Mouse (Mus musculus): ENCODE measurements around the gene Sumo3.

Sumo3 gene

GRCm38 (mm10) chr10:77605908-77606826, at the start of gene Sumo3, which contains the start of gene Gm49325:
Gene Sumo3 (plus strand): TSS chr10:77606097.
Gene Gm49325 (plus strand): TSS chr10:77606197.
- peak; percentile 93 for DNase-seq

GRCm38 (mm10) chr10:77556631-77557030, 49.3 kb upstream of the Sumo3 start:
- DNase-seq = no peak

- DNase-seq = no peak
Observed at GRCm38 (mm10) chr10:77557641-77558040, 48.3 kb upstream of the Sumo3 start.

GRCm38 (mm10) chr10:77560090-77560489, 45.8 kb upstream of the Sumo3 start:
- no peak for DNase-seq

- DNase-seq = no peak
Observed at GRCm38 (mm10) chr10:77560830-77561229, 45.1 kb upstream of the Sumo3 start.

GRCm38 (mm10) chr10:77561508-77561907, 44.4 kb upstream of the Sumo3 start:
- DNase-seq = no peak

GRCm38 (mm10) chr10:77565005-77565404, 40.9 kb upstream of the Sumo3 start:
- DNase-seq = no peak

- DNase-seq = peak; percentile 82
Observed at GRCm38 (mm10) chr10:77566651-77567050, 39.2 kb upstream of the Sumo3 start.

- DNase-seq = no peak
Observed at GRCm38 (mm10) chr10:77569481-77569880, 36.4 kb upstream of the Sumo3 start.

GRCm38 (mm10) chr10:77569973-77570658, 35.8 kb upstream of the Sumo3 start:
- no peak for DNase-seq

- DNase-seq = no peak
Observed at GRCm38 (mm10) chr10:77572225-77572624, 33.7 kb upstream of the Sumo3 start.

GRCm38 (mm10) chr10:77573162-77573561, 32.7 kb upstream of the Sumo3 start:
- DNase-seq = no peak

GRCm38 (mm10) chr10:77580027-77580920, 25.6 kb upstream of the Sumo3 start:
- no peak for DNase-seq

GRCm38 (mm10) chr10:77581023-77581407, 24.9 kb upstream of the Sumo3 start:
- DNase-seq = no peak

- DNase-seq = peak; percentile 96
Observed at GRCm38 (mm10) chr10:77581408-77582284, 24.3 kb upstream of the Sumo3 start, which contains the start of gene Pttg1ip. Gene Pttg1ip (plus strand): TSS chr10:77581720.

GRCm38 (mm10) chr10:77582285-77582618, 23.6 kb upstream of the Sumo3 start:
- no peak for DNase-seq

GRCm38 (mm10) chr10:77583795-77584422, 22.0 kb upstream of the Sumo3 start:
- no peak for DNase-seq

GRCm38 (mm10) chr10:77586637-77587036, 19.3 kb upstream of the Sumo3 start:
- DNase-seq = no peak

GRCm38 (mm10) chr10:77587091-77587775, 18.7 kb upstream of the Sumo3 start:
- DNase-seq = no peak

- no peak for DNase-seq
Observed at GRCm38 (mm10) chr10:77588036-77588435, 17.9 kb upstream of the Sumo3 start.

- DNase-seq = no peak
Observed at GRCm38 (mm10) chr10:77589117-77589516, 16.8 kb upstream of the Sumo3 start.

Data from cerebellum, adult 11 months (tissue).